Mouse (Mus musculus): ENCODE data around the gene Senp7. TPM values are rescaled to one million over a fixed set of nuclear protein-coding genes. Genes with fewer than 3 reads are reported as not detected.
"Not testable (repeated sequence)": the region's sequence is repeated elsewhere in the genome, so short reads cannot be mapped to it uniquely, and the experiment has no call there.

Senp7 gene
- total RNA-seq (2014; rRNA removed): 6.7 and 6.9 TPM in 2 replicates
- 1.2 and 1.3 TPM in 2 replicates for polyA plus RNA-seq (2012; rRNA removed)

DNA sequence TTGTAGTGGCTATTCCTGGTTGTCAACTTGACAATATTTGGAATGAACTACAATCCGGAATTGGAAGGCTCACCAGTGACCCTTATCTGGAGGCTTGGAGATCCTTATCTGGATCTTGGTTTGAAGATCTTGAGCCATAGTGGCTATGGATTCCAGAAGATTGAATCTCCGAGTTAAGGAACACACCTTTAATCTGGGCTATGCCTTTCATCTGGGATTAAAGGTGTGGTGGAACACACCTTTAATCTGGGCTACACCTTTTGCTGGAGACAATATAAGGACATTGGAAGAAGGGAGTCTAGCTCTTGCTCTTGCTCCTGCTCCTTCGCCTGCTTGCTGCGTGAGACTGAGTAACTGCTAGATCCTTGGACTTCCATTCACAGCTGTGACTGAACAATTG, at the start of gene Senp7:
Gene Senp7 (plus strand): TSS at position 301 of the 400 bp plus-strand sequence.
- not testable (repeated sequence) for H3K4me3 ChIP-seq (ENCODE audit: insufficient read depth, low read depth, low read length); H3K9ac ChIP-seq (ENCODE audit: low read depth, low read length); H3K4me1 ChIP-seq (ENCODE audit: control insufficient read depth, insufficient read depth, low read length); H3K79me2 ChIP-seq (ENCODE audit: control insufficient read depth, insufficient read depth, low read length); H3K27ac ChIP-seq (replicated peaks; ENCODE audit: insufficient read depth, low read depth, low read length); DNase-seq (ENCODE audit: extremely low read depth, low read depth, low spot score); H3K36me3 ChIP-seq (ENCODE audit: control insufficient read depth, insufficient read depth, low read length); H3K27me3 ChIP-seq (ENCODE audit: control insufficient read depth, insufficient read depth, low read length)
- WGBS: no CpG with 5 or more reads among the region's 4 CpGs

DNA sequence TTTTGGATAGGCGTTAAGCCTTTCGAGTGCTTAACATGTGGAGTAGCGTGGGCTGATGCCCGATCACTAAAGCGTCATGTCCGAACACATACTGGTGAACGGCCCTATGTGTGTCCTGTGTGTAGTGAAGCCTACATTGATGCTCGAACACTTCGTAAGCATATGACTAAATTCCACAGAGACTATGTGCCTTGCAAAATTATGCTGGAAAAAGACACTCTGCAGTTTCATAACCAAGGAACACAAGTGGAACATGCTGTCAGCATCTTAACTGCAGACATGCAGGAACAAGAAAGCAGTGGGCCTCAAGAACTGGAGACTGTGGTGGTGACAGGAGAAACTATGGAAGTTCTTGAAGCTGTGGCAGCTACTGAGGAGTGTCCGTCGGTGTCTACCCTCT, 41.3 kb upstream of the Senp7 start:
- no peaks in the 10 kb centered on the region for H3K4me1 ChIP-seq (ENCODE audit: control insufficient read depth, insufficient read depth, low read length)
- WGBS: 93% methylated on average over 11 of the region's 11 CpGs
- H3K9ac ChIP-seq (ENCODE audit: low read depth, low read length): no peak overlapping the region
- no peak for DNase-seq (ENCODE audit: extremely low read depth, low read depth, low spot score)
- H3K27ac ChIP-seq (replicated peaks; ENCODE audit: insufficient read depth, low read depth, low read length): no peak overlapping the region
- no peaks in the 10 kb centered on the region for H3K27me3 ChIP-seq (ENCODE audit: control insufficient read depth, insufficient read depth, low read length)
- no peak for TF ChIP-seq CTCF (IDR thresholded peaks at IDR 0.05; ENCODE audit: low read depth, low read length)
- H3K36me3 ChIP-seq (ENCODE audit: control insufficient read depth, insufficient read depth, low read length): peaks cover 48% of the 10 kb centered on the region
- H3K79me2 ChIP-seq (ENCODE audit: control insufficient read depth, insufficient read depth, low read length): peaks cover 4% of the 10 kb centered on the region; the same call in 1 of the 2 replicates
- no peak overlapping the region for H3K4me3 ChIP-seq (ENCODE audit: insufficient read depth, low read depth, low read length)

DNA sequence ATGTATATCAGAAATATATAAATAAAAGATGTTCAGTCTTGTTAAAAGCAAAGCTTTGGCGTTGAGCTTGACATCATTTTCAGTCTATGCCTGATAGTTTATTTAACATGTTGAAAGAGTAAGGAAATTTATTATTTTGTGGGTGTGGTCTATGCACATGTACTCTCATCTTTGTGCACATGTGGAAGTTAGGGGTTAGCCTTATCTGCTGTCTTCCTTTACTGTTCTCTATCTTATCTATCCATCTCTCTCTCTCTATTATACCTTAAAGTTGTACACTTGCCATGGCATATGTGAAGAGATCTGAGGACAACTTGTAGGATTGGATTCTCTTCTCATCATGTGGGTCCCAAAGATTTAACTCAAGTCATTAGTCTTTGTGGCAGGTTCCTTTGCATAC, 39.3 kb upstream of the Senp7 start:
- Histone ChIP-seq H3K27ac (replicated peaks; ENCODE audit: insufficient read depth, low read depth, low read length) (no peak overlapping the region), H3K9ac (ENCODE audit: low read depth, low read length) (no peak overlapping the region), H3K4me3 (ENCODE audit: insufficient read depth, low read depth, low read length) (no peak overlapping the region), H3K27me3 (ENCODE audit: control insufficient read depth, insufficient read depth, low read length) (no peaks in the 10 kb centered on the region), H3K36me3 (ENCODE audit: control insufficient read depth, insufficient read depth, low read length) (peaks cover 37% of the 10 kb centered on the region), H3K79me2 (ENCODE audit: control insufficient read depth, insufficient read depth, low read length) (peaks cover 4% of the 10 kb centered on the region; the same call in 1 of the 2 replicates), H3K4me1 (ENCODE audit: control insufficient read depth, insufficient read depth, low read length) (no peaks in the 10 kb centered on the region)
- WGBS: 96% methylated on average over 1 of the region's 1 CpGs
- TF ChIP-seq POLR2A (IDR thresholded peaks at IDR 0.05; ENCODE audit: extremely low read depth, insufficient read depth, low read length): no peak
- TF ChIP-seq CTCF (IDR thresholded peaks at IDR 0.05; ENCODE audit: low read depth, low read length): no peak
- no peak for DNase-seq (ENCODE audit: extremely low read depth, low read depth, low spot score)

DNA sequence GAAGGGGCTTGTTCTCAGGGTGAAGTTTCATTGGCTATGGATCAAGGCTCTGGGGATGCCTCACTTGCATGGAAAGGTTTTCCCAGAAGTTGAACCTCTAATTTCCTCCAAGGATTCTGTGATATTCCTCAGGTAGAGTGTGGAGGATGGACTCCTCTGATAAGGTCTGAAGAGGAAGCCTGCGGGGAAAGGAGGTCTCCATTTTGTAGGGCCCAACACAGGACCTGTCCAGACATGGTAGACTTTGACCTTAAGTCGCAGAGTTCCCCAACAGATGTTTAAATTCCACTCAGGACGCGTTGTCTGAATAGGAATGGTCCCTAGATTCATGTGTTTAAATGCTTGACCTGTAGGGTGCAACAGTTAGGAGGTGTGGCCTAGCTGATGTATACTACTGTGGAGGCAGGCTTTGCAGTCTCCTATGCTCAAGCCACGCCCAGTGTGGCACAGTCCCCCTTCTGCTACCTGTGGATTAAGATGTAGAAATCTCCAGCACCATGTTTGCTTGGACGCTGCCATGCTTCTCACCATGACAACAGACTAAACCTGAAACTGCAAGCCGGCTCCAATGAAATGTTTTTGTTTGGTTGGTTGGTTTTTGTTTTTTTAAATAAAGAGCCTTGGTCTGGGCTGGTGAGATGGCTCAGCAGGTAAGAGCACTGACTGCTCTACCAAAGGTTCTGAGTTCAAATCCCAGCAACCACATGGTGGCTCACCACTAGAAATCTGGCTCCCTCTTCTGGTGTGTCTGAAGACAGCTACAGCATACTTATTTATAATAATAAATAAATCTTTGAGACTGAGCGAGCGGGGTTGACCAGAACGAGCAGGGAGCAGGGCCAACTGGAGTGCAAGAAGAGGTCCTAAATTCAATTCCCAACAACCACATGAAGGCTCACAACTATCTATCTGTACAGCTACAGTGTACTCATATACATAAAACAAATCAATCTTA, 35.1 kb upstream of the Senp7 start:
- no peak for DNase-seq (ENCODE audit: extremely low read depth, low read depth, low spot score)
- no peaks in the 10 kb centered on the region for H3K4me1 ChIP-seq (ENCODE audit: control insufficient read depth, insufficient read depth, low read length)
- no peak overlapping the region for H3K4me3 ChIP-seq (ENCODE audit: insufficient read depth, low read depth, low read length)
- peaks cover 22% of the 10 kb centered on the region for H3K36me3 ChIP-seq (ENCODE audit: control insufficient read depth, insufficient read depth, low read length)
- WGBS: 88% methylated on average over 10 of the region's 10 CpGs
- H3K79me2 ChIP-seq (ENCODE audit: control insufficient read depth, insufficient read depth, low read length): no peaks in the 10 kb centered on the region
- TF ChIP-seq CTCF (IDR thresholded peaks at IDR 0.05; ENCODE audit: low read depth, low read length) (no peak), POLR2A (IDR thresholded peaks at IDR 0.05; ENCODE audit: extremely low read depth, insufficient read depth, low read length) (no peak)
- no peak overlapping the region for H3K27ac ChIP-seq (replicated peaks; ENCODE audit: insufficient read depth, low read depth, low read length)
- no peaks in the 10 kb centered on the region for H3K27me3 ChIP-seq (ENCODE audit: control insufficient read depth, insufficient read depth, low read length)
- no peak overlapping the region for H3K9ac ChIP-seq (ENCODE audit: low read depth, low read length)

DNA sequence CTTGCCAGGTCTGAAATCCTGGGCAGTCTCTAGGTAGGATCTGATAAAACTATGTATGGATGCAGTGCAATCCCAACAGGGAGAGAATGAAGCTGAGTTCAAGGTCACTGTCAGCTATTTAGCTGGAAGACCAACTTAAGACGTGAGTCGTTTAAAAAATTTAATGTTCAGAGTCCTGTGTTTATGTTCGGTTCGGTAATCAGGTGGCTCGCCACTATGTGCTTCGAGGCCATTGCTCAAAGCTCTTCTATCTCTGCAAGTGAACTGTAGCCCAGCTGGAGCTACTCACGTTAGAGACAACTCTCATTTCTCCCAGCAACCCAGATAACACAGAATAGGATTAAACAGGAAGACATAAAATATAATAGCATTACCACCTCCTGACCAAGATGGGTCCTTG, 34.1 kb upstream of the Senp7 start:
- 84% methylated on average over 7 of the region's 7 CpGs for WGBS
- Histone ChIP-seq H3K9ac (ENCODE audit: low read depth, low read length) (no peak overlapping the region), H3K79me2 (ENCODE audit: control insufficient read depth, insufficient read depth, low read length) (no peaks in the 10 kb centered on the region), H3K27me3 (ENCODE audit: control insufficient read depth, insufficient read depth, low read length) (no peaks in the 10 kb centered on the region), H3K4me1 (ENCODE audit: control insufficient read depth, insufficient read depth, low read length) (no peaks in the 10 kb centered on the region), H3K4me3 (ENCODE audit: insufficient read depth, low read depth, low read length) (no peak overlapping the region), H3K27ac (replicated peaks; ENCODE audit: insufficient read depth, low read depth, low read length) (no peak overlapping the region), H3K36me3 (ENCODE audit: control insufficient read depth, insufficient read depth, low read length) (peaks cover 28% of the 10 kb centered on the region)
- no peak for DNase-seq (ENCODE audit: extremely low read depth, low read depth, low spot score)
- TF ChIP-seq POLR2A (IDR thresholded peaks at IDR 0.05; ENCODE audit: extremely low read depth, insufficient read depth, low read length) (no peak), CTCF (IDR thresholded peaks at IDR 0.05; ENCODE audit: low read depth, low read length) (no peak)

DNA sequence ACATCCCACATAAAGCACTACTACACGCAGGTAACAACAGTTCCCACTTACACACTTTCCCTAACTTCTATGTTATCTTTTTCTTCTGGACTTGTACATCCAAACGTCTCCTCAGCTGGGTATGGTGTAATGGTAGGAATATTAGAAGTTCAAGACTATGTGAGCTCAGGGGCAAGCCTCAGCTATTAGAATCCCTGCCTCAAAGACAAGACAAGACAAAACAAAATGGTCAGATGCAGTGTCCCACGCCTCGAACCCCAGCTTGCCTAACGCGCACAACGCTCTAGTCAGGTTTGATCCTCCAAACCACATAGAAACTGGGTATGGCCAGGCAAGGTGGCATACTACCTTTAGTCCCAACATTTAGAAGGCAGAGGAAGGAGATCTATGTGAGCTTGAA, 28.5 kb upstream of the Senp7 start:
- 95% methylated on average over 7 of the region's 7 CpGs for WGBS
- H3K9ac ChIP-seq (ENCODE audit: low read depth, low read length): no peak overlapping the region
- no peak for TF ChIP-seq CTCF (IDR thresholded peaks at IDR 0.05; ENCODE audit: low read depth, low read length)
- no peak for TF ChIP-seq POLR2A (IDR thresholded peaks at IDR 0.05; ENCODE audit: extremely low read depth, insufficient read depth, low read length)
- H3K27ac ChIP-seq (replicated peaks; ENCODE audit: insufficient read depth, low read depth, low read length): no peak overlapping the region
- H3K79me2 ChIP-seq (ENCODE audit: control insufficient read depth, insufficient read depth, low read length): peaks cover 5% of the 10 kb centered on the region; the same call in 1 of the 2 replicates
- DNase-seq (ENCODE audit: extremely low read depth, low read depth, low spot score): no peak
- H3K27me3 ChIP-seq (ENCODE audit: control insufficient read depth, insufficient read depth, low read length): no peaks in the 10 kb centered on the region
- no peak overlapping the region for H3K4me3 ChIP-seq (ENCODE audit: insufficient read depth, low read depth, low read length)
- H3K4me1 ChIP-seq (ENCODE audit: control insufficient read depth, insufficient read depth, low read length): no peaks in the 10 kb centered on the region
- peaks cover 37% of the 10 kb centered on the region for H3K36me3 ChIP-seq (ENCODE audit: control insufficient read depth, insufficient read depth, low read length)
